Mouse (Mus musculus) CD8-positive naive resting alpha-beta T cell, adult 2 months (primary cell): ENCODE measurements at regions not wholly inside any gene's neighbourhood (a gene's known extent, or its start where the extent isn't known, plus 50 kb on each side); places are given as distances from the start of the nearest gene placed in this dataset.

Experiments
- DNase-seq, 2 experiments: peaks; one replicate each; pipeline ENCODE4 v3.0.0; 2022; ENCODE audit warnings: low read depth in 2 of 2, low spot score in 2 of 2

GRCm38 (mm10) chr1:64215646-64216045 is 93.6 kb upstream of the Klf7 start:
- DNase-seq: no peak

- DNase-seq: no peak
Measured at GRCm38 (mm10) chr1:64209131-64209530, 87.0 kb upstream of the Klf7 start.

GRCm38 (mm10) chr1:64200387-64201023 is 78.4 kb upstream of the Klf7 start:
- no peak for DNase-seq

GRCm38 (mm10) chr1:64198781-64199180 is 76.7 kb upstream of the Klf7 start:
- DNase-seq: no peak

GRCm38 (mm10) chr1:64198322-64198721 is 76.2 kb upstream of the Klf7 start:
- DNase-seq: no peak

- no peak for DNase-seq
Measured at GRCm38 (mm10) chr1:64195970-64196491, 73.9 kb upstream of the Klf7 start.

- no peak for DNase-seq
Measured at GRCm38 (mm10) chr1:64195294-64195693, 73.2 kb upstream of the Klf7 start.

- no peak for DNase-seq
Measured at GRCm38 (mm10) chr1:64193150-64193838, 71.2 kb upstream of the Klf7 start.

- no peak for DNase-seq
Measured at GRCm38 (mm10) chr1:64192736-64193135, 70.7 kb upstream of the Klf7 start.

- DNase-seq: no peak
Measured at GRCm38 (mm10) chr1:64191242-64192220, 69.4 kb upstream of the Klf7 start.

- no peak for DNase-seq
Measured at GRCm38 (mm10) chr1:64190705-64191104, 68.6 kb upstream of the Klf7 start.

- DNase-seq: no peak
Measured at GRCm38 (mm10) chr1:64190097-64190496, 68.0 kb upstream of the Klf7 start.

- no peak for DNase-seq
Measured at GRCm38 (mm10) chr1:64189471-64189870, 67.4 kb upstream of the Klf7 start.

GRCm38 (mm10) chr1:64187796-64188513 is 65.9 kb upstream of the Klf7 start:
- no peak for DNase-seq

GRCm38 (mm10) chr1:64173708-64174107 is 51.6 kb upstream of the Klf7 start:
- DNase-seq: no peak

- DNase-seq: no peak
Measured at GRCm38 (mm10) chr1:64172122-64172521, 50.0 kb upstream of the Klf7 start.
